Comparison of ENCODE assay signal across 19 mouse cellular contexts in genomic region chr2:7792456-7793145, GRCm38 (mm10).
DNase-seq lines count a peak whose midpoint lies in the region; ATAC-seq lines count a peak whose summit lies in the region.
"Had no signal": no experiment of that assay in that cellular context is flagged by ENCODE, and none has a peak within 500 bp of the region (broad histone marks: within the 10 kb centered on the region; RNA-seq: fewer than 3 reads in every experiment).

No protein-coding gene starts in this region.

- ATAC-seq in frontal cortex, adult (ENCODE audit: low TSS enrichment): peak; percentile 41; the same call in 1 of the 2 replicates
- peak; percentile 78 for ATAC-seq in intestine, embryonic 15.5 days
- ATAC-seq: activated CD4-positive, CD25-positive, alpha-beta regulatory T cell, adult 4 months; forebrain, embryonic 13.5 days; midbrain, embryonic 13.5 days had no signal

- no peaks in the 10 kb centered on the region for H3K9me3 ChIP-seq in intestine, embryonic 15.5 days
- H3K9me3 ChIP-seq: forebrain, embryonic 13.5 days; hindbrain, embryonic 15.5 days; limb, embryonic 15.5 days; midbrain, embryonic 13.5 days had no signal

- peak overlapping the region; percentile 14; the same call in 1 of the 2 replicates for H3K27ac ChIP-seq in intestine, embryonic 15.5 days
- H3K27ac ChIP-seq: forebrain, embryonic 13.5 days; hindbrain, embryonic 15.5 days; limb, embryonic 15.5 days; macrophage; midbrain, embryonic 13.5 days had no signal

- no peaks in the 10 kb centered on the region for H3K36me3 ChIP-seq in intestine, embryonic 15.5 days
- H3K36me3 ChIP-seq: hindbrain, embryonic 15.5 days; limb, embryonic 15.5 days; midbrain, embryonic 13.5 days had no signal

- WGBS in intestine, embryonic 15.5 days: 53% methylated on average over 2 of the region's 2 CpGs

- H3K4me1 ChIP-seq in intestine, embryonic 15.5 days (replicated peaks): no peaks in the 10 kb centered on the region
- H3K4me1 ChIP-seq: forebrain, embryonic 13.5 days; hindbrain, embryonic 15.5 days; limb, embryonic 15.5 days; midbrain, embryonic 13.5 days had no signal

- no peak overlapping the region for H3K4me3 ChIP-seq in intestine, embryonic 15.5 days (replicated peaks)
- H3K4me3 ChIP-seq: forebrain, embryonic 13.5 days; hindbrain, embryonic 15.5 days; limb, embryonic 15.5 days; midbrain, embryonic 13.5 days; myocyte had no signal

- H3K27me3 ChIP-seq in intestine, embryonic 15.5 days (replicated peaks): no peaks in the 10 kb centered on the region
- H3K27me3 ChIP-seq: forebrain, embryonic 13.5 days; hindbrain, embryonic 15.5 days; limb, embryonic 15.5 days; midbrain, embryonic 13.5 days had no signal

- no peak overlapping the region for H3K4me2 ChIP-seq in intestine, embryonic 15.5 days (replicated peaks)
- H3K4me2 ChIP-seq: forebrain, embryonic 13.5 days; hindbrain, embryonic 15.5 days; limb, embryonic 15.5 days; midbrain, embryonic 13.5 days had no signal

- no peak for DNase-seq in frontal cortex, postnatal 10 days (ENCODE audit: low spot score in 2 of 2)
- peak; percentile 2 for DNase-seq in kidney, postnatal 14 days
- DNase-seq in kidney, adult 18-20 months: no peak
- DNase-seq in lung, postnatal 25 days (ENCODE audit: low spot score): peak; percentile 32
- DNase-seq in c-Kit-positive CD71-positive TER-119-positive erythroid progenitor cells, embryonic 14.5 days (ENCODE audit: low spot score): no peak
- no peak for DNase-seq in adipocyte (ENCODE audit: low spot score)
- DNase-seq: cerebellum, adult 11 months; gastrocnemius, postnatal 14 days; retina, postnatal 1 day; thymus, postnatal 36 days had no signal

- H3K9ac ChIP-seq in intestine, embryonic 15.5 days: no peak overlapping the region
- H3K9ac ChIP-seq: forebrain, embryonic 13.5 days; hindbrain, embryonic 15.5 days; limb, embryonic 15.5 days; midbrain, embryonic 13.5 days had no signal

Comparison
In these comparisons a context has a peak if more than half of its experiments do, and no peak if none do; other contexts are left out.
1. DNase-seq: peak in kidney, postnatal 14 days (single experiment) and lung, postnatal 25 days (single experiment); none in frontal cortex, postnatal 10 days (0 of 2), kidney, adult 18-20 months (single experiment), c-Kit-positive CD71-positive TER-119-positive erythroid progenitor cells, embryonic 14.5 days (single experiment) and adipocyte (single experiment).